Mouse (Mus musculus): ENCODE measurements around the gene Sept14. TPM values are rescaled to one million over a fixed set of nuclear protein-coding genes. Genes with fewer than 3 reads are reported as not detected.

Sept14 gene
- polyA plus RNA-seq, 1 experiment: not detected

DNA sequence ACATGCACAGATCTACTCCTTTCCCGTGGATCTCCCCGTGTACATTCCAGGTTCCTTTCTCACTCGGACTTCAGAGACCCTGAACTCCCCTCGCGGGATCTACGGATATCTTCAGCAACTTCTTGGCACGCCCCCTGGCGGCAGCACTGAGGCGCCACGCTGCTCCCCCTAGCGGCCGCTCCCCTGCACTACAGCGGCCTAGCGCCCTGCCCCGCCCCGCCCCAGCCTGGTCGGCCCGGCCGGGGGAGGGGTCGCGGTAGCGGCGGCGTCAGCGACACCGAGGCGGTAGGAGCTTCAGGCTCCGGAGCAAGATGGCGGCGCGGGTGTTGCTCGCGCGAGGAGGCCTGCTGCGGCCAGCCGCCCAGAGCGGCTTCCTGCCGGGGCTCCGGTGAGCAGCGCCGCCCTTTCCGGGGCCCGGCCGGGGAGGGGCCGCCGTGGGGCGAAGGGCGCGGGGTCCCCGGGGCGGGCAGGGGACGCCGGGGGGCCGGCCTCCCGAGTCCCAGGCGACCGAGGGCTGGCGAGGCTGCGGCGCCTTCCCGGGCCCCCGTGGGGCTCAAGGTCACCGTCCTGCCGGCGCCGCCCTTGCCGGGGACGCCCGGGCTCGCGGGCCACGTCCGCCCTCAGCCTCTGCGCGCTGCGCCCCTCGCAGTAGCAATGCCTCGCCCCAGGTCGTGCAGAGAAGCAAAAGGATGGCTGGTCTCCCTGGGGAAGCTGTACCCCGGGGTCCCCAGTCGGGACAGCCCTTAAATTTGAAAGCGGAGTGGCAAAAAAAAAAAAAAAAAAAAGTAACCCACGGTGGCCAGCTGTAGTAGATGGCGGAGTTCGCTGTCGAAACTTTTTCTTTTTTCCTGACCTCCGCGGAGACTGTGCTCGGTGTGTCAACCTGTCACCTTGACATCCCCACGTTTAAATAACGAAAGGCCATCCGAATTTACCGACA lies 16.8 kb upstream of the Sept14 start, which contains the start of gene Nipsnap2:
TSS of gene Nipsnap2 (plus strand) at position 230 of the 940 bp plus-strand sequence.
- TF ChIP-seq FLI1 (IDR thresholded peaks at IDR 0.05; ENCODE audit: low read length) (no peak; the same call in 1 of the 2 replicates), GATA1 (IDR thresholded peaks at IDR 0.05; ENCODE audit: borderline replicate concordance, low read length) (no peak)
- Histone ChIP-seq H3K4me1 (peaks cover 44% of the 10 kb centered on the region), H3K4me3 (replicated peaks) (peak within 1 kb of the TSS; percentile 96), H3K36me3 (replicated peaks; ENCODE audit: low read length) (peaks cover 9% of the 10 kb centered on the region), H3K27me3 (replicated peaks) (no peaks in the 10 kb centered on the region), H3K9me3 (no peaks in the 10 kb centered on the region)

DNA sequence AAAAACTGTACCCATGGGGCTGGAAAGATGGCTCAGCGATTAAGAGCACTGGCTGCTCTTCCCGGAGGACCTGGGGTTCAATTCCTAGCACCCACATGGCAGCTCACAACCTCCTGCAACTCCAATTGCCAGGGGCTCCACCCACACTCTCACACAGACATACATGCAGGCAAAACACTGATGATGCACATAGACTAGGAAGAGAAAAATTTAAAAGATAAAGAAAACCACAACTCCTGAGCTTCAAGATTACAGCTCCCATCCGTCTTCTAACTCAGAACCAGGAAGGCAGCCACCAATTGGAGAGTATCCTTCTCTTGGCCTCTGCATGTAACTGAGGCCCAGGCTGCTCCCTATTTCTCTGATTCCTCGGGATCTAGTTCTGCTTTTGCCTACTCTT lies 16.0 kb upstream of the Sept14 start:
- peaks cover 35% of the 10 kb centered on the region for H3K4me1 ChIP-seq
- no peaks in the 10 kb centered on the region for H3K9me3 ChIP-seq
- H3K4me3 ChIP-seq (replicated peaks): peak overlapping the region; percentile 96
- peaks cover 18% of the 10 kb centered on the region for H3K36me3 ChIP-seq (replicated peaks; ENCODE audit: low read length)
- no peaks in the 10 kb centered on the region for H3K27me3 ChIP-seq (replicated peaks)
- TF ChIP-seq GATA1 (IDR thresholded peaks at IDR 0.05; ENCODE audit: borderline replicate concordance, low read length) (no peak), FLI1 (IDR thresholded peaks at IDR 0.05; ENCODE audit: low read length) (no peak)

- peaks cover 32% of the 10 kb centered on the region for H3K4me1 ChIP-seq
- no peak overlapping the region for H3K4me3 ChIP-seq (replicated peaks)
- TF ChIP-seq FLI1 (IDR thresholded peaks at IDR 0.05; ENCODE audit: low read length) (no peak), GATA1 (IDR thresholded peaks at IDR 0.05; ENCODE audit: borderline replicate concordance, low read length) (no peak)
Observed at GRCm38 (mm10) chr5:129720176-129720575, 11.9 kb upstream of the Sept14 start.

DNA sequence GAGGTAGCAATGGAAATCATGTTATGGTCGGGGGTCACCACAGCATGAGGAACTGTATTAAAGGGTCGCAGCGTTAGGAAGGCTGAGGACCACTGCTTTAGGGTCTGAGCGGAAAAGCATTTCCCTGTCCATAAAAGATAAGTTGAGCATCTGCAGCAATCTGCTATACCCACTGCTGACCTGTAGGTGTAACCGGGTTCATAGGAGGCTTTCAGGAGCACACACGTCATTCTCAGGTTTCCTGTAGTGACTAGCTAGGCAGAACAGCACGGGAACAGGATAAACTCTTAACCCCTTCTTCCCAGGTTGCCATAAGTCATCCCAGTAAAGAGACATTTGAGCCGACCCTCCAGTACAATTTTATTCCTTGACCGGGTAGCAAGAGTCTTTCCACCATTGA lies 8.7 kb upstream of the Sept14 start:
- Histone ChIP-seq H3K36me3 (replicated peaks; ENCODE audit: low read length) (peaks cover 48% of the 10 kb centered on the region), H3K4me3 (replicated peaks) (no peak overlapping the region), H3K9me3 (no peaks in the 10 kb centered on the region), H3K4me1 (peaks cover 17% of the 10 kb centered on the region), H3K27me3 (replicated peaks) (peaks cover 5% of the 10 kb centered on the region)
- TF ChIP-seq GATA1 (IDR thresholded peaks at IDR 0.05; ENCODE audit: borderline replicate concordance, low read length) (no peak), FLI1 (IDR thresholded peaks at IDR 0.05; ENCODE audit: low read length) (no peak)

More at GRCm38 (mm10) chr5:129720176-129720575, 11.9 kb upstream of the Sept14 start:
- Histone ChIP-seq H3K36me3 (replicated peaks; ENCODE audit: low read length) (peaks cover 48% of the 10 kb centered on the region), H3K27me3 (replicated peaks) (no peaks in the 10 kb centered on the region), H3K9me3 (no peaks in the 10 kb centered on the region)

GRCm38 (mm10) chr5:129715326-129715861 lies 7.1 kb upstream of the Sept14 start, which contains the start of gene Mrps17:
TSS of gene Mrps17 (plus strand) at chr5:129715497.
- peaks cover 13% of the 10 kb centered on the region for H3K27me3 ChIP-seq (replicated peaks)

GRCm38 (mm10) chr5:129703368-129703767 lies 4.9 kb downstream of the Sept14 start:
- no peak for TF ChIP-seq FLI1 (IDR thresholded peaks at IDR 0.05; ENCODE audit: low read length)
- no peak for TF ChIP-seq GATA1 (IDR thresholded peaks at IDR 0.05; ENCODE audit: borderline replicate concordance, low read length)

More at GRCm38 (mm10) chr5:129715326-129715861, 7.1 kb upstream of the Sept14 start, which contains the start of gene Mrps17:
- Histone ChIP-seq H3K9me3 (no peaks in the 10 kb centered on the region), H3K4me1 (peaks cover 17% of the 10 kb centered on the region), H3K36me3 (replicated peaks; ENCODE audit: low read length) (peaks cover 41% of the 10 kb centered on the region), H3K4me3 (replicated peaks) (peak within 1 kb of the TSS; percentile 98)
- TF ChIP-seq FLI1 (IDR thresholded peaks at IDR 0.05; ENCODE audit: low read length) (no peak), GATA1 (IDR thresholded peaks at IDR 0.05; ENCODE audit: borderline replicate concordance, low read length) (peak; percentile 94)

GRCm38 (mm10) chr5:129701706-129702105 lies 6.6 kb downstream of the Sept14 start:
- peaks cover 15% of the 10 kb centered on the region for H3K4me1 ChIP-seq
- H3K36me3 ChIP-seq (replicated peaks; ENCODE audit: low read length): no peaks in the 10 kb centered on the region
- peaks cover 23% of the 10 kb centered on the region for H3K27me3 ChIP-seq (replicated peaks)
- H3K9me3 ChIP-seq: no peaks in the 10 kb centered on the region
- no peak for TF ChIP-seq FLI1 (IDR thresholded peaks at IDR 0.05; ENCODE audit: low read length)
- no peak for TF ChIP-seq GATA1 (IDR thresholded peaks at IDR 0.05; ENCODE audit: borderline replicate concordance, low read length)
- no peak overlapping the region for H3K4me3 ChIP-seq (replicated peaks)

More at GRCm38 (mm10) chr5:129703368-129703767, 4.9 kb downstream of the Sept14 start:
- Histone ChIP-seq H3K27me3 (replicated peaks) (peaks cover 24% of the 10 kb centered on the region), H3K9me3 (peaks cover 4% of the 10 kb centered on the region), H3K4me1 (peaks cover 15% of the 10 kb centered on the region), H3K36me3 (replicated peaks; ENCODE audit: low read length) (no peaks in the 10 kb centered on the region), H3K4me3 (replicated peaks) (no peak overlapping the region)

- Histone ChIP-seq H3K27me3 (replicated peaks) (peaks cover 23% of the 10 kb centered on the region), H3K36me3 (replicated peaks; ENCODE audit: low read length) (no peaks in the 10 kb centered on the region), H3K4me3 (replicated peaks) (no peak overlapping the region), H3K4me1 (peaks cover 15% of the 10 kb centered on the region), H3K9me3 (no peaks in the 10 kb centered on the region)
- no peak for TF ChIP-seq GATA1 (IDR thresholded peaks at IDR 0.05; ENCODE audit: borderline replicate concordance, low read length)
- TF ChIP-seq FLI1 (IDR thresholded peaks at IDR 0.05; ENCODE audit: low read length): no peak
Observed at GRCm38 (mm10) chr5:129700506-129700905, 7.8 kb downstream of the Sept14 start.

DNA sequence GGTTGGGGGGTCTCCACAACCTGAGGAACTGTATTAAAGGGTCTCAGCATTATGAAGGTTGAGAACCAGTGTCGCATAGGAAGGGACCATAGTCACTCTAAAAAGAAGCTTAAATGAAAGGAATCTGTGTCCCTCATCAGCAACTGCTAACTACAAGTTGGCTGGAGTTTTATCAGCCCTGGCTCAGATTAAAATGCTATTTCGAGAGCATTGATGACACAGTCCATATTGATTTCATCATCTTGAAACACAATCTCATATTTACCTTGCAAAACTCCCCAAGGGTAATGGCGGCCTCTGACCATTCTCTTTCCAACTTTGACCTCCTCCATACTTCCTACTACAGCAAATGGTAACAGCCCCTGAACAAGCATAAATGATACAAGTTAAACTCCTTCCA lies 17.8 kb downstream of the Sept14 start:
- Histone ChIP-seq H3K4me1 (no peaks in the 10 kb centered on the region; the same call in 1 of the 2 replicates), H3K4me3 (replicated peaks) (no peak overlapping the region), H3K9me3 (no peaks in the 10 kb centered on the region), H3K36me3 (replicated peaks; ENCODE audit: low read length) (no peaks in the 10 kb centered on the region), H3K27me3 (replicated peaks) (peaks cover 4% of the 10 kb centered on the region)
- TF ChIP-seq GATA1 (IDR thresholded peaks at IDR 0.05; ENCODE audit: borderline replicate concordance, low read length): no peak
- no peak for TF ChIP-seq FLI1 (IDR thresholded peaks at IDR 0.05; ENCODE audit: low read length)
